Mouse (Mus musculus): ENCODE measurements around the gene Kif22.

The Kif22 gene

DNA sequence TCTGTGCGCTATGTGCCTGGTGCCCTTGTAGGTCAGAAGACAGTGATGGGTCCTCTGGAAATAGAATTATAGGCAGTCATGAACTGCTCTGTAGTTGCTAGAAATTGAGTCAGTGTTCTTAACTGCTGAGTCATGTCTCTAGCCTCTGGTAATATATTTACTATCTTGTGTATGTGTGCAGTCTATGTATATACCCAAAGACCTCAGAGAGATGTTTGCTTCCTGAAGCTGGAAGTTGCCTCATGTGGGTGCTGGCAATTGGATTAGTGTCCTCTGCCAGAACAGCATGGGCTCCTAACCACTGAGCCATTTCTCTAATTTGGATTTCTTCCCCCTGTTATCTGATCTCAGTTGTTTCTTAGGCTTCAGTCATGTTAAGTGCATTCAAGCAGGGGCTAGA, 12.1 kb downstream of the Kif22 start:
- no peak for DNase-seq

DNA sequence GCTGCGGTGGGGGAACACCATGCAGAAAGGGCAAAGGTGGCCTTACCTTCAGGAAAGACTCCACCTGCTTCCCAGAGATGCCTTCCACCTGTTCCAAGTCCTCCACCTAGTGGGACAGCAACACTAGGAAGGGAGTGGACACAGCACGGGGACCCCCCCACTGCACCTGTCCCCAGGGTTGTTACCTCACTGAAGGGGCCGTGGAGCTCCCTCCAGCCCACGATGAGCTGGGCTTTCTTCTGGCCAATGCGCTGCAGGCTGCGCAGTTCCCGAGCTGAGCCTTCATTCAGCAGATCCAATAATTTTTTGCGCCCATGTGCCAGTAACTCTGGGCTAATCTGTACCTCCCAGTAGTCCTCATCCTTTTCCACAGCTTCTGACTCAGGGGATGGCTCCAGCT, 14.4 kb downstream of the Kif22 start:
- no peak for DNase-seq

DNA sequence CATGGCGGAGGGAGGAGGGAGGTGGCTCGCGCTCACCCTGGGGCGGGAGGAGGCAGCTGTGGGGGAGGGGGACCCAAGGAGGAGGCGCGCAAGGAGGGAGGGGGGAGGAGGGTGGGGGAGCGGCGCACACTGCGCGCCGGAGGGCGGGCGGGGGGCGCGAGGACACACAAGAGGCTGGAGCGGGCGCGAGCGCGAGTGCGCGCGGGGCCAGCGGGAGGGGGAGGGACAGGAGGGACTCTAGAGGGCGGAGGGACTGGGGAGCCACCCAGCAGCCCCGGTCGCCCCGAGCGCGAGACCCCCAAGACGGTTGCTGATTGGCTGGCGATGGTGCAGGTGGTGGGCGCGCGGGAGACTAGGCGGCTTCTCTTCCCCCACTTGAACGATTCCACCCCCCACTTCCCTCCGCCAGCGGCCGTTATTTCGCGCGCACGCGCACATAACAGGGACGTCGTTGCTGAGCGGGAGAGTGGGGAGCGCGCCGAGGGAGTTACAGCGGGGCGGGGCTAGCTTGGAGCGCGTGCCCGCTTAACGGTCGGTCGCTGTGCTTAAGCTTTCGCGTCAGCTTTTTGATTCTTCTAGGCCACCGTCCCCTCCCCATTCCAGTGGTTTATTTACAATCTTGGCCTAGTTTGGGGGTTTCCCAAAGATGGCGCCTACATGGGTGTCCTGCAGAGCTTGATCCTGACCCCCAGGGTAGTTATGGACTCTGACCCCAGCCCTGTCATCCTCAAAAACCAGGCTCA, 15.1 kb downstream of the Kif22 start, which contains the start of gene Maz:
Gene Maz (minus strand): TSS at position 54 of the 743 bp plus-strand sequence.
- peak; percentile 99 for DNase-seq

DNA sequence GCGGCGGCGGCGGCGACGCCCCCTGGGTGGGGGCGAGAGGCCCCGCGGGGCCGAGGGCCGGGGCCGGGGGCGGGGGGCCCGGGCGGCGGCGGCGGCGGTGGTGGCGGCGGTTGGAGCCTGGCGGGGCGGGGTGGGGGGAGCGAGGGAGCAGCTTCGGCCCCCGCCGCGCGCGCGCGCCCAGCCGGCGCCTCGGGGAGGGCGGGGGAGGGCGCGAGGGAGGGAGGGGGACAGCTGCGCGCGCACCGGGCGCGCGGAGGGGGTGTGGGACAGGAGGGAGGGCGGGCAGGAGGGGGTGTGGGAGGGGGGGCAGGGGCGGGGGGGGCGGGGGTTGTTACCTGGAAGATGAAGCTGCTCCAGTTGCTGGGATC, 15.7 kb downstream of the Kif22 start:
- DNase-seq = no peak

DNA sequence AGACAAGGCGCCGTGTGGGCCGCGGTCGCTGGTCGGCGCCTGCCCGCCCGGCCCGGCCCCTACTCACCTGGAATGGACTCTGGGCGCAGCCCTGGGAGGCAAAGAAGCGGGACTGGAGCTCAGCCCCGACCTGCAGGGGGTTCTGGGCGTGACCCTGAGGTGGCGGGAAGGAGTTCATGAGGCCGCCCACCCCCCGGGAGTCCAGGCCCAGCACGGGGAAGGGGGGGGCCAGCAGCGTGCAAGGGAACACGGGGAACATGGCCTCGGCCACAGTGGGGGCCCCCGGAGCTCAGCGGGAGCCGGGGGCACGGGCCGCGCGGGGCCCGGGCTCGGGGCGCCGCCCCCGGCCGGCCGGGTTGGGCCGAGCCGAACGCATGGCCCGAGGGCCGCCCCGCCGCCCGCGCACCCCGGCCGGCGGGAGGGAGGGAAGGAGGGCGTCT, 16.1 kb downstream of the Kif22 start:
- peak; percentile 78 for DNase-seq

DNA sequence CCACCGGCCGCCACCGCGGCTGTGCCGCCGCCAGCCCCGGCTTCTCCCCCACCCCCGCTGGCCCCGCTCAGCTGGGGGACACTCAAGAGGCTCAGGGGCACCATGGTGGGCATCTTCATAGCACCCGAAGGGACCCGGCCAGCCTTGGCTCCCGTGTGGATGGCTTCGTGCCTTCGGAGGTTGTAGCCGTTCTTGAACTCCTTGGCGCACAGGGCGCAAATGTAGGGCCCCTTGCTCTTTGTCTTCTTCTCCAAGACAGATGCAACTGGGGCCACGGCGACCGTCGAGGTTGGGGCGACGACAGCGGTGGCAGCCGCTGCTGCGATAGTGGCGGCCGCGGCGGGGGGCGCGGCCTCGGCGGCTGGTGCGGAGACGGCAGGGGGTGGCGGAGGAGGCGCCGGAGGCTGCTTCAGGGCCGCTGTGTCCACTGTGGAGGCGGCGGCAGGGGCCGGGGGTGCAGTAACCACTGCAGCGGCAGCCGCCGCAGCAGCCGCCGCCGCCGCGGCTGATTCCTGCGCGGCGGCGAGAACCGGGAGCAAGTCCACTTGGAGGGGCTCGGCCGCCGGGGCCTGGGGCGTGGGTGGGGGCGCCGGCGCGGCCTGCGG, 16.6 kb downstream of the Kif22 start:
- DNase-seq = peak; percentile 44

DNA sequence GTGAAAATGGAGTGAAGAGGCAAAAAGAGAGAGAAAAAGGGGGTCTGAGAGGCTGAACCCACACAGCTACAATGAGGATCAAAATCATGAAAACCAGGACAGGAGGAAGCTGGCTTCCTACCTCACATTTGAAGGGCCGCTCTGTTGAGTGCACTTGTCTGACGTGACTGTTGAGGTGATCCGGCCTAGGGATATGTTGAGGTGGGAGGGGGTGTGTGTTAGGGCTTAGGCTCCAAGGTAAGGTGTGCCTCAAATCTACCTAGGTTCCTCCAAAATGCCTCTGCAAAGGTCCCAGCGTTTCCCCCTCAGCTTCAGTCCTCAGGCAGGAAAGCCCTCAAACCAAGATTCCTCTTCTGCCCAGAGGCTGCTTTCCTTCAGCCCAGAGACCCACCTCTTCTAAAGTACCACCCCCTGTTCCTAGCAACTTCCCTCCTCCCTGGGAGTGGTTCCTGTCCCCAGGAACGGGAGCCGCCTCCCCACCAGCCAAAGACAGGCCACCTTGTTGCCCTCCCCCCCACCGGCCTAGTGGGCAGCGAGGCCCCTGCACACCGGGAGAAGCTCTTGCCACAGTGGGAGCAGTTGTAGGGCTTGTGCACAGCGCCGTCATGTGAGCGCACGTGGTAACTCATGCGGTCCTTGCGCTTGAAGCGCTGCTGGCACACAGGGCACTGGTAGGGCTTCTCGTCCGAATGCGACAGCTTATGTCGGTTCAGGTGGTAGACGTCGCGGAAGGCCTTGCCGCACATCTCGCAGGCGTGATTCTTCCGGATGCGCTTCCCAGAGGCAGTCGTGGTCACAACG, 17.3 kb downstream of the Kif22 start:
- DNase-seq = peak; percentile 89

DNA sequence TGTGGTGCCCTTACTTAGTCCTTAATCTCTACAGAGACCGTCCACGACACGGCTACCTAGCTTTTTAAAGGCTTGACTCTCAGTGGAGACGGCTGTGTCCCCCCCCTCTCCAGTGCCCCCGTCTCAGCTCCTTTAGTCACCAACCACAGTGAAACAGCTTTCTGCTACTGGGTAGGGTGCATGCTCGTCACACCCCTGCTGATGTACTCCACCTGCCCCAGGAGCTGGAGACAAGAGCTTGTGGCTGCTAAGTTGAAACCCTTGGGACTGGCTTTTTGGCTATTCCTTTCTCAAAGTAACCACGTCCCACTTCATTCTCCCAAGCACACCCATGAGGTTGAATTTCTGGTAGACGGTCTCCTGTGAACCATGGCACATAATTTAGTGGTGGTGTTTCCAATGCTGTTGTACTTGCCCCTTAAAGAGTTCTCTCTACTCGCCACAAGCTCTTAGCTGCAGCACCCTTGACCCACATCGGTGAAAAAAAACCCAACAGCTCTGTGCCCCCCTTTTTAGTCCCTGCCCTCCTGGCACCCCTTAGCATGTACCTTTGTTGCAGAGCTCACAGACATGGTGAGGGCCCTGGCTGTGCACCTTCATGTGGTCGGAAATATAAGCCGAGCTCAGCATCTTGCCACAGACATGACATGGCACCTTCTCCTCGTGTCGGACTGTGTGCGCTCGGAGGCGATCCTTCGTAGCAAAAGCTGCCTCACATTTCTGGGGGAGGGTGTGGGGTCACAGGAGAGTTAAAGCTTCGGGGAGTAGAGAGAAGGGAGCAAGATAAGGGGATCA, 18.2 kb downstream of the Kif22 start:
- peak; percentile 28 for DNase-seq

DNA sequence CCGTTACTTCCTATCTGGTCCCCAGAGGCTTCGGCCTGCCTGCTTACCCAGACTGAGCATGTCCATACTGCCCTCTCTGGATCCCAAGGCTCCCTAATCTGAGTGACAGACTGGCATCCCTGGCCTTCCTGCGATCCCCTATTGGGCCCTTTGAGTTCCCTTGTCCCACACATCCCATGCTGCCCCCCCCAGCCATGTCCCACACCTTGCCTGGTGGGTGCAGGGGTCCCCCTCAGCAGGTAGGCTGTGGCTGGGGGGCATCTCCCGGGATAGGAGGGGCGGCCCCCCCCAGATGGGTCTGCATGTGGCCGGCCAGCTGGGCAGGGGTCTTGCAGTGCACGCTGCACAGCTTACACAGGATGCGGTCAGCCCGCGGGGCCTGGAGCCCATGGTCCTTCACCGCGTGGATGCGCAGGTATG, 19.0 kb downstream of the Kif22 start:
- DNase-seq = no peak

DNA sequence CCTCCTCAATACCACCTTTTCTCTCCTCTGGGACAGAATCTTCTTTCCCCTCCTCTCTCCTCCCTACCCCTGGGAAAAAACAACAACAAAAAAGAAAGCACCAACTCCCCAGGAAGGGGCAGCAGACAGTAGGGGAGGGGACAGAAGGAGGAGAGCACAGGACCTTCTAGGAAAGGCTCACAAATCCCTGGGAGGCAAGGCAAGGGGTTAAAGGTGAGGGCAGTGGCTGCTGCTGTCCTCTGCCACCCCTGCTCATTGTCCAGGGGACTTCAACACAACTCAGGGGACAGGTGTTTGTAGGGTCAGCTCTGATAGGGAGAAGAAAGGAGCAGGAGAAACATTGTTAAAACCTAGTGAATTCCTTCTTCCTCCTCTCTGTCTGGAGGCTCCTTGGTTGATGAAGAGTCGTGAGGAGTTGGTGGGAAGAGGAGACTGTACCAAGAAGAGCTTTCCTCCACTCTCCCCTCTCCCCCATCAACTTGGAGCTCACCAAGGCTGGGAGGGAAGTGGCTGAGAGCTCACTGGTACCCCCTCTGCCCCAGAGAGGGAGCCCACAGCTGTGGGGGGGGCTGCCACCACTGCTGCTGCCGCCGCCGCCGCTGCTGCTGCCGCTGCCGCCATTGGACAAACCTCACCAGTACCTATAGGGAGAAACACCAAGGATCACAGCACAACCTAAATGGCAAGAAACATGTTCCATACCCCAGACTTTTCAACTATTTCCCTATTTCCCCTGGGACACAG, 19.6 kb downstream of the Kif22 start:
- no peak for DNase-seq

DNA sequence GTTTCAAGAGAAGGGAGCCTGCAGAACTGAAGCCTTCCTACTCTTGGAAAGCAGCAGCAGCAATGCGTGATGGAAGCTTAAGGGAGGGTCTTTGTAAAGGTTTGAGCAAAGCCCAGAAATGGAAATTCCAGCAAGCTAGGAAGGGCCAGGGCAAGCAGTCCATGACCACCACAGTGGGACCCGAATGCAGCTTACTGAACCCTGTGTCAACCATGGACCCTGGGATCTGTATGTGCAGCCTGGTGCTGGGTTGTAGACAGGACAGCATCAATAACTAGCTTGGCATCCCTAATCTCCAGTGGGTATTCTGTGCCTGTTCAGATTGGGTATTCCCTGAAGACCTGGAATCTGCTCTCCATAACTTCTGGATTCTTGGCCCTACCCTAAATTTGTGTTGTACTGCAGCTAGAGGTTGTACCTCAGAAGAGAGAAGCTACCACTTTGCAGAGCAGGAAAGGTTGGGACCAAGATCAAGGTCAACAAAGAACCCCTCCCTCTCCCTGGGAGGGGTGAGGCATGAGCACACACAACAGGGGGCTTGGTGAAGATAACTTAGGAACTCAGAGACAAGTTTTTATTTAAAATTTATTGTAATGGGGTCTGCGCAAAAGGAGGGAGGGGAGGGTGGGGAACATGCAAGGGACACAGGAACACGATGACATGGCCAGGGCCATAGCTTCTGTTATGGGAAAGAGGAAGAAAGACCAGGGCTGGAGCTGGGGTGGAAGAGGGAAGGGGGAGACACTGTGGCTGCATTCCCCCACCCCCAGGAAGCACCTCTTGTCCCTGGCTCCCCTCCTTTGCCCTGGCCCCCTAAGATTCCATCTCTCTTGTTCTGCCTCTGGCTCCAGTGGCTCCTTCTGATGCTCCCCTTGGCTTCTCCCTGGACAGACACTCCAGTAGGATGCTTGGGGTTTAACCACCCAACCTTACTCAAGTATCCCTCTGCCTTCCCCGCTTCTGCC, 20.4 kb downstream of the Kif22 start:
- no peak for DNase-seq

DNA sequence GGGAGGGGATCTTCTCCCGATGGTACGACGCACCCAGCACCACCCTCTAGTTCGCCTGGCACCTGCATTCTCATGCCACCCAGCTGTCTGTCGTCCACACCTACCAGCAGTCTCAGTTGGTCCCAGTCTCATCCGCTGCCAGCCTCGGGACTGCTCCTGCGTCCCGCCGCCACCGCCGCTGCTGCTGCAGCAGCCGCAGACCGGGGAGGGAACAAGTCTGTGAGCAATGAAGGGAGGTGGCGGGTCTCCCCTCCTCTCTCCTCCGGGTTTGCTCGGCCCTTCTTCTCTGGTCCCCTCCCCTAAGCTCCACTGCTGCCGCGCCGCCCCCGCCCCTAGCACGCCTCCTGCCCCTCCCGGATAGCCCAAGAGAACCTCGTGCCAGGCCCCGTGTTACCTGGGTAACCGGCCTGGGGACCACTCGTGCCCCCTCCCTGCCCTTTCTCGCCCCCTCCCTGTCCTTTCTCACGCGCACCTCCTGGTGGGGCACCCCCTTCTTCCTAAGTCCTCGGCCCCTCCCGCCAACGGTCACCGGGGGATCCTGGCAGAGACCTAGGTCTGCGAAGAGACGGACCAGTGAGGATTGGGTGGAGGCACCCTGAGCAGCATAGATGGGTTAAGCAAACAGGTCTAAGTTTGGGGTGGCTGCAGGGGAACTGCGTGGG, 21.2 kb downstream of the Kif22 start, which contains the start of the genes Gm42742 and Prrt2:
Gene Gm42742 (minus strand): TSS at position 197 of the 662 bp plus-strand sequence.
Gene Prrt2 (minus strand): TSS at position 311 of the 662 bp plus-strand sequence.
- DNase-seq = peak; percentile 28

DNA sequence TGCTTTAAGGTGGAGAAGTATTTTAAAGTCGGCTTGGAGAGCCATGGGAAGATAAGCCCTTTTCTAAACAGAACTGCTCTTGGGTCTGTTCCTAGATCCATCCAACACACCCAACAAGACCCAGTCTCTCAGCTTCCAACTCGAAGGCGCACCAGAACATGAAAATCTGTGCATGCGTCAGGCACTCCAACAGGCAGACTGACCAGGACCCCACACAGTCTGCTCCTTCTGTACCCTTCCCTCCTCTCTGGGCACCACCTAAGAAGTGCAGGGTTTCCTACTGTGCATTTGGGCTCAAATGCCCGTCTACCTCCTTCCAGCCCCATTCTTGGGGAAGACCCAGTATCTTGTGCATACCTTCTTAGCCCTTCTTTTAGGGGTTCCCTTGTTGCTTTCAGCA, 21.8 kb downstream of the Kif22 start:
- DNase-seq = no peak

DNA sequence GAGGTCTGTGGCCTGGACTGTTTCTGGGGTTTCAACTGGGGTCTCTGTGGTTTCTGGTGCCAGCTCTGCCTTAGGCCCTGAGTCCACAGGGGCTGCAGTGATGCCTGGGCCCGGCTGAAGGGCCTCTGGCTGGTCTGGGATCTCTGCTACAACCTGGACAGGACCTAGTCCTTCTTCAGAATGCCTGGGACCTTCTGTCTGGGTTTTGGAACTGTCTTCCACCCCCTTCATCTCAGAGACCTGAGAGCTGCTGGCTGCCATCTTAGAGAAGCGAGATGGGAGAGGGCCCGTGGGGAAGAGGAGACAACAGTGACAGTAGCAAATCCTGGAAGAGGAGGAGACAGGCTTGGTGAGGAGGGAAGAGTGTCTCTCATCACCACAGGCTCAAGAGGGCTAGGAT, 22.2 kb downstream of the Kif22 start:
- DNase-seq = no peak

DNA sequence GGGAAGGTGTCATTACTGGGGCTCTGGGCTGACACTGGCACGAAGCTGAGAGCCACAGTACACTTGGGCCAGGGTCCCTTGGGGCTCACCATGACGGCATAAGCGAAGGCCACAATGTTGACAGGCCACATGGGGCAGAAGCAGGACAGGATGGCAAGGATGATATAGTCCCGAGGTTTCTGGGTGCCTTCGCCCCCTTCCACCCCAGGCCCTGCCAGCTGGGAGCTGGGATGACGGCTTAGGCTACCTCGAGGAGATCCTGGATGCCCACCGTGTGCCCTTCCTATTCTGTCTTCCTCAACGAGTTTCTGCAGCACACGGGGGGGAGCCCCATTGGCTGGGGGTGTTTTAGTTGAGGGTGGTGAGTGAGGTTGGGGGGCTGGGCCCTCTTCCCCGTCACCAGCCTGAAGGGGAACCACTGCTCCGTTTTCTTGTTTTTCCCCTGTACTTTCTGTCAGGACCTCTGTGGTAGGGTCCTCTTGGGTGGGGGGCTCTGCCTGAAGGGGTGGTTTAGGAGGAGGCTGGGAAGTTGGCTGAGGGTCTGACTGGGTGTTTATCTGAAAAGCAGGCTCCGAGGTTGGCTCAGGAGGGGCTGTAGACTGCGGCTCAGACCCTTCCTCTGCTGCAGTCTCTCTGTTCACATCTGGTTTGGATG, 22.8 kb downstream of the Kif22 start:
- DNase-seq = no peak

DNA sequence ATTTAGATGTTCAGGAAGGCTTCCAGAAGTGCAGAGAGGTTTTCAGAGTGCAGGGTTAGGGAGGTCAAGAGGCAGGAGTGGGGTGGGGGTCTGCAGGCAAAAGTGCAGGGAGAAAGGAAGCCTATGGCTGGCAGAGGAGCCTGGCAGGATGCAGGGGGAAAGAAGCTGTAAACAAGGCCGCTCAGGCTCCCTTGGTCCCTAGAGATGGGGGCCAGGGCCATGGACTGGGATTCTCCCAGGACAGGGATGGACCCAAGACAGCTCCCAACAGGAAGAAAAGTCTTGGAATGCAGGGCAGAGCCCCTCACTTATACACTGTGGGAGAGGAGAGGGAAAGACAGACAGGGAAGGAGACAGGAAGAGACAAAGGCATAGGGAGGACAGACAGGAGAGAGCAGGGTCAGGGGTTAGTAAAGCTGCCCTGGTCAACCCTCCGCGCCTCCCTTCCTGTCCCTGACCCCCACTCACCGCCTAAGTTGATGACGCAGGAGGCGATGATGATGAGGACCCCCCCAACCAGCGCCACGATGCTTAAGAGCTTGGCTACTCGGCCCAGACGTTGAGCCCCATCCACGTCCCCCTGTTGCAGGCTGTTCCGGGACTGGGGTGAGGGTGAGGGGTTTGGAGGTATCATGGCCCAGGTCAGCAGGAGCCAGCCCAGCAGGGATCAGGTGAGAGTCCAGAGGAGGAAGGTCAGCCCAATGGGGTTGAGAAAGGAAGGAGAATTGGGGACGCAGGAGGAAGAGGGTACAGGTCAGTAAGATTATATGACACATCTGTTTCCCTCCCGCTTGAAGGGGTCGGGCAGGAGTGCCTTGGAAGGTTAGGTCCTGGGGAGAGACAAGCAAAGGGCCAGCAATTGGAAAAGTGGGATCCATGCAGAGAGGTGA, 23.6 kb downstream of the Kif22 start:
- no peak for DNase-seq

DNA sequence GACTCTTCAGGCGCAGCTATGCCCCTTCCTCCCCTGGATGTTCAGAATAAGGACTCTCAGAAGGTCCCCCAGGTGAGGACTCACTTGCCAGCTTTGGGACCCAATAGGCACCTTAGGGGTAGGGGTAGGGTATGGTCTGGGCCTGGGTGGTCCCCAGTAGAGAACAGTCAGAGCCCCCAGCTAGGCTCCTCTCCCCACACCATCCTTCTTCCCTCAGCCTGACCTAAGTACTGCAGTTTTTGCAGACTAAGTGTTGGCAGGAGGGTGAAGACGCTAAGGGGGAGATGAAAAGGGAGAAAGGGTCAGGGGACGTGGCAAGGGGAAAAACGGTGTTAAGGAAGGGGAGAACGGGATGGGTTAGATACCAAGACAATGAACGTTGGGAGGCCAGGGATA, 24.3 kb downstream of the Kif22 start:
- DNase-seq = no peak
